Mouse (Mus musculus): ENCODE data around the gene Chd2. TPM values are rescaled to one million over a fixed set of nuclear protein-coding genes. Genes with fewer than 3 reads are reported as not detected.

Gene Chd2
- polyA plus RNA-seq, 1 experiment: 88.1 TPM

DNA sequence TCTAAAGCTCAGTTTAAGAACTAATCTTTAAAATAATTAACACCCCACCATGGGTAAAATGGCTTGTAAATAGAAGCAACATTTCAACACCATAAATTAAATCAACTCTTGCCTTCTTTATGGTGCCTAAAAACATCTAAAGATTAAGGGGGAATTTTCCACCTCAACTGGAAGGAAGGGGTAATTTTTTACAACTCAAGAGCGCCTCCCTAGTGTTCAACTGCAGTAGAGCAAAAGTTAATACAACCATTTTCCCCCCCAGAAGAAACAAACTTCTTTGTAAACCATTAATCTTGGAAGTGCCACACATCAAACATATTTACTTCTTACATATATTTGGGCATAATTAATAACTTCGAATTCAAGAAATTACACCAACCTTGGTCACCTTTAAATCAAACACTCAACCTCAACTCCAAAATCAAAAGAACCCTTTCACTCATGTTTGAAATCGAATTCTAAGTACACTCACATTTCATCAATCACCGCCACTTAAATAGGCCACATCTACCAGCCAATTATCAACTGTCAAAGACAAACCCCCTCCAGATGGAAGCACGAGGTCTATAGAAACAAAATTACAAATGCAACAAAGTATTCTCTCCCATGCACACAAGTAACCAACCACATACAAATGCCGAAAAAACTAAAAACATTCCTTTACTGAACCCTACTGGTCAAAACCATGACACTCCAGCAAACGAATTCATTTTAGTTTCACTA, 662 bp upstream of the Chd2 start:
- TF ChIP-seq CTCF (IDR thresholded peaks at IDR 0.05; ENCODE audit: borderline replicate concordance, control insufficient read depth, extremely low read depth, insufficient read depth, low read length, poor library complexity): no peak
- no peak for TF ChIP-seq POLR2A (IDR thresholded peaks at IDR 0.05; ENCODE audit: control insufficient read depth, extremely low read depth, insufficient read depth, low read length, poor library complexity)
- 91% methylated on average over 7 of the region's 7 CpGs for WGBS
- H3K27me3 ChIP-seq (ENCODE audit: control insufficient read depth, insufficient read depth, low read length): no peaks in the 10 kb centered on the region
- peaks cover 2% of the 10 kb centered on the region; the same call in 1 of the 2 replicates for H3K4me1 ChIP-seq (replicated peaks; ENCODE audit: control insufficient read depth, insufficient read depth, low read length)
- no peak overlapping the region for H3K27ac ChIP-seq (ENCODE audit: control insufficient read depth, insufficient read depth, low read length)
- DNase-seq: no peak
- H3K4me3 ChIP-seq (ENCODE audit: control insufficient read depth, insufficient read depth, low read length): no peak overlapping the region
- H3K36me3 ChIP-seq (ENCODE audit: control insufficient read depth, insufficient read depth, low read length): peaks cover 38% of the 10 kb centered on the region

DNA sequence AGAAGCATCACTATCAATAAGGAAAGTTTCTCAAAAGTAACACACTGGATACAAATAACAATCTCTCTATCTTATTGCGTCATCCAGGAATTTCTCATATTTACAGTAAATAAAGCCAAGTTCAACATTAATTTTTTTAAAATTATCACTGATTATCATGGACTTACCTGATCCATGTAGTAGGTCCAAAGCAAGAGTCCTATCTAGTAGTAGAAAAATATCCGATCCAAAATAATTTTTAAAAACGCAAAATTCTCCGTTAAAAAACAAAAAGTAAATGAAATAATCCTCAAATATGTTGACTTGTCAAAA, 595 bp downstream of the Chd2 start:
- under 1% methylated on average over 4 of the region's 4 CpGs for WGBS
- peaks cover 30% of the 10 kb centered on the region for H3K36me3 ChIP-seq (ENCODE audit: control insufficient read depth, insufficient read depth, low read length)

DNA sequence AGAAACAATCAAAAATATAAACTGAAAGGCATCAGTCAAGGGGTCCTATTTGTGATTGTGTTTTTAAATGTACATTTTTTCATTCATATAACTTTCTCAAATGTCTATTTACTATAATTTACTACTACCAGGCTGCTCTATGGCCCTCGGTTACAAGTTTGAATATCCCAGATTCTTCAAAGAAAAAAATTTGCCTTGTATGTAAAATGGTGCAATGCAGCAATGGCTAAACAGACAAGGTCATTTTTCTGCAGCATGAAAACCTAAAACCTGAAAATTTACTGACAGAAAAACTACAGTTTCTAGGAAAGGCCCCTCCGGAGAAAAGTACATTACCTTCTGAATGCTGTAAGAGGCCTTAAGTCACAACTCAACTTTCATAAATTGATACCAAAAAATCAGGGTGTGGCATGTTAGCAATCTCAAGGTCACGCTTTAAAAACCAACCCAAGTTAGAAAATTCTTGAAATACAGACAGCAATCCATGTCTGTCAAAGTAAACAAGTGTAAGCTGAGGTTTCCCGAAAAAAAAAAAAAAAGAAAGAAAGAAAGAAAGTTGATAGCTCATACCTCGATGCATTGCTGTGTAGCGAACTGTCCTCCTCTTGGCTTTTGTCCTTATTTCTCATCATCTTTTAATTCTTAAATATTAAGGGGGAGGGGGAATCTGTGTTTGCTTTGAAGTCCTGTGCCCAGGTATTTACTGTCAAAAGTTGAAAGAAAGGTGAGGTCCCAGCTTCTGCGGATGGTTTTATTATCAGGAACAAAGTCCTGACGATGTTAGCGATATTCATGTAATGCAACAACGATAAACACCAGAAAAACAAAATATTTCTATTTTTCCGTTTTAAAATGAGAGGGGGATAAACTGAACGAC, 1.2 kb downstream of the Chd2 start:
- no peak overlapping the region; the same call in 1 of the 2 replicates for H3K27ac ChIP-seq (ENCODE audit: control insufficient read depth, insufficient read depth, low read length)
- no peaks in the 10 kb centered on the region for H3K27me3 ChIP-seq (ENCODE audit: control insufficient read depth, insufficient read depth, low read length)
- DNase-seq: no peak
- no peak overlapping the region for H3K4me3 ChIP-seq (ENCODE audit: control insufficient read depth, insufficient read depth, low read length)
- peaks cover 30% of the 10 kb centered on the region for H3K36me3 ChIP-seq (ENCODE audit: control insufficient read depth, insufficient read depth, low read length)
- WGBS: 0% methylated on average over 12 of the region's 12 CpGs
- TF ChIP-seq POLR2A (IDR thresholded peaks at IDR 0.05; ENCODE audit: control insufficient read depth, extremely low read depth, insufficient read depth, low read length, poor library complexity) (no peak), CTCF (IDR thresholded peaks at IDR 0.05; ENCODE audit: borderline replicate concordance, control insufficient read depth, extremely low read depth, insufficient read depth, low read length, poor library complexity) (no peak)
- H3K4me1 ChIP-seq (replicated peaks; ENCODE audit: control insufficient read depth, insufficient read depth, low read length): peaks cover 4% of the 10 kb centered on the region

More for the DNA sequence above, 595 bp downstream of the Chd2 start:
- DNase-seq: no peak
- Histone ChIP-seq H3K4me1 (replicated peaks; ENCODE audit: control insufficient read depth, insufficient read depth, low read length) (peaks cover 4% of the 10 kb centered on the region), H3K27me3 (ENCODE audit: control insufficient read depth, insufficient read depth, low read length) (no peaks in the 10 kb centered on the region), H3K27ac (ENCODE audit: control insufficient read depth, insufficient read depth, low read length) (peak overlapping the region; percentile 98), H3K4me3 (ENCODE audit: control insufficient read depth, insufficient read depth, low read length) (peak overlapping the region; percentile 92; the same call in 1 of the 2 replicates)
- TF ChIP-seq CTCF (IDR thresholded peaks at IDR 0.05; ENCODE audit: borderline replicate concordance, control insufficient read depth, extremely low read depth, insufficient read depth, low read length, poor library complexity): no peak
- no peak for TF ChIP-seq POLR2A (IDR thresholded peaks at IDR 0.05; ENCODE audit: control insufficient read depth, extremely low read depth, insufficient read depth, low read length, poor library complexity)

- no peak for DNase-seq
- H3K4me3 ChIP-seq (ENCODE audit: control insufficient read depth, insufficient read depth, low read length): no peak overlapping the region
- TF ChIP-seq POLR2A (IDR thresholded peaks at IDR 0.05; ENCODE audit: control insufficient read depth, extremely low read depth, insufficient read depth, low read length, poor library complexity): no peak
- H3K36me3 ChIP-seq (ENCODE audit: control insufficient read depth, insufficient read depth, low read length): peaks cover 26% of the 10 kb centered on the region
- no peaks in the 10 kb centered on the region for H3K27me3 ChIP-seq (ENCODE audit: control insufficient read depth, insufficient read depth, low read length)
- peaks cover 4% of the 10 kb centered on the region for H3K4me1 ChIP-seq (replicated peaks; ENCODE audit: control insufficient read depth, insufficient read depth, low read length)
- no peak overlapping the region for H3K27ac ChIP-seq (ENCODE audit: control insufficient read depth, insufficient read depth, low read length)
- WGBS: 8% methylated on average over 2 of the region's 2 CpGs
Observed at GRCm38 (mm10) chr7:73539116-73539682, 2.4 kb downstream of the Chd2 start.

- Histone ChIP-seq H3K36me3 (ENCODE audit: control insufficient read depth, insufficient read depth, low read length) (peaks cover 24% of the 10 kb centered on the region), H3K4me1 (replicated peaks; ENCODE audit: control insufficient read depth, insufficient read depth, low read length) (peaks cover 4% of the 10 kb centered on the region), H3K27ac (ENCODE audit: control insufficient read depth, insufficient read depth, low read length) (peak overlapping the region; percentile 83; the same call in 1 of the 2 replicates), H3K27me3 (ENCODE audit: control insufficient read depth, insufficient read depth, low read length) (no peaks in the 10 kb centered on the region), H3K4me3 (ENCODE audit: control insufficient read depth, insufficient read depth, low read length) (no peak overlapping the region)
- no peak for DNase-seq
- no peak for TF ChIP-seq CTCF (IDR thresholded peaks at IDR 0.05; ENCODE audit: borderline replicate concordance, control insufficient read depth, extremely low read depth, insufficient read depth, low read length, poor library complexity)
- 6% methylated on average over 4 of the region's 4 CpGs for WGBS
Observed at GRCm38 (mm10) chr7:73538424-73539079, 3.1 kb downstream of the Chd2 start.
